Mouse (Mus musculus) limb, embryonic 13.5 days (tissue): ENCODE results near the gene Gjd3. TPM values are rescaled to one million over a fixed set of nuclear protein-coding genes. Genes with fewer than 3 reads are reported as not detected.
A peak's percentile ranks its signal among the peaks of the same experiment; 100 is the strongest.

Experiments
- ATAC-seq: fragments of 200-750 bp; cut with Nextera tagmentation; 2 replicates; pipeline ENCODE4 v1.8.0; 2017; ENCODE audit warnings: low read depth, moderate number of reproducible peaks, moderate TSS enrichment; ENCODE audit not compliant: low FRiP score
- H3K27ac ChIP-seq: fragments of 300-500 bp; sonication (generic); 2 replicates; pipeline ENCODE4 v1.5.1; 2015; ENCODE audit warnings: inconsistent platforms, mild to moderate bottlenecking, moderate library complexity
- H3K27me3 ChIP-seq: fragments of 300-500 bp; sonication (generic); 2 replicates; pipeline ENCODE4 v1.6.1; 2015; ENCODE audit warnings: mild to moderate bottlenecking, inconsistent platforms
- H3K36me3 ChIP-seq: fragments of 300-500 bp; sonication (generic); 2 replicates; pipeline ENCODE4 v1.6.1; 2015; ENCODE audit warnings: inconsistent platforms, mild to moderate bottlenecking, moderate library complexity
- H3K4me1 ChIP-seq: fragments of 300-500 bp; sonication (generic); 2 replicates; pipeline ENCODE4 v1.6.1; 2015; ENCODE audit warnings: inconsistent platforms
- H3K4me2 ChIP-seq: fragments of 300-500 bp; sonication (generic); replicated peaks from 2 replicates; pipeline ENCODE4 v1.6.1; 2015; ENCODE audit warnings: inconsistent platforms, mild to moderate bottlenecking, moderate library complexity
- H3K4me3 ChIP-seq: fragments of 300-500 bp; sonication (generic); 2 replicates; pipeline ENCODE4 v1.5.1; 2015; ENCODE audit warnings: moderate library complexity, mild to moderate bottlenecking, inconsistent platforms
- H3K9ac ChIP-seq: fragments of 300-500 bp; sonication (generic); 2 replicates; pipeline ENCODE4 v1.6.1; 2015; ENCODE audit warnings: mild to moderate bottlenecking, inconsistent platforms
- H3K9me3 ChIP-seq: fragments of 300-500 bp; sonication (generic); 2 replicates; pipeline ENCODE4 v1.6.1; 2016; ENCODE audit warnings: inconsistent platforms
- whole genome bisulfite sequencing: fragments of 180-500 bp; shearing (Covaris S2); methylation state at CpG from one replicate; pipeline ENCODE4 v1.1.7; 2015; 5-methylcytosine and 5-hydroxymethylcytosine counted together
- polyA plus RNA-seq: library from polyadenylated mRNA; unstranded; fragments of >200 nt; fragmentation: Nextera tagmentation; extraction: Ambion mirVana; gene quantifications from 2 replicates; pipeline ENCODE4 v1.2.1, GENCODE M21; 2015

Gene Gjd3
- polyA plus RNA-seq, 1 experiment from 2014 or later: 0.41 TPM

DNA sequence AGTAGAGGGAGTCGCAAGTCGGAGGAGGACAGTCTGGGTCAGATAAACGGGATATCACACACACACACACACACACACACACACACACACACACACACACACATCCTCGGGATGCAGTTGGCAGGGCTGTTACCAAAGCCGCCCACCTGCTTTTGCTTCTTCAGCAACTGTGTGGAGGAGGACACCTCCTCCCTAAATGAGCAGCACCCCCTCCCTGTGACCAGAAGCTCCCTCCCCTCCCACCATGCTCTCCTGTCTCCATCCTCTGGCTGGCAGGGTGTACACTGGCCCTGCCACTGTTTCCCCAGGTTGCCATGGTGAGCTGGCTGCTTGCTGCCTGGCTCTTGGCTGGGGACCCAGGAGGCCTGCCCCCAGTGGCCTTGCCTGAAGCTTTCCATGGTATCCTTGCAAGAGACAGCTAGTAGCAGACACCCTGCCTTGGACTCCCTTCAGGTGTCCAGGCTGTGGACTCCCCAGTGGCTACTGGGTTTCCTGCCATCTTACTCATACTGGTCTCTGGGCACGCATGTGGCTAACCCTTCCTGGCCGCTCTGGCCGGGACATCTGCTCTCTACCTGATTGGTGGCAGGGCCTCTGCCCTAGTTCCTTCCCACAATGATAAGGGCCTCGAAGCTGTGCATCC, 16.2 kb downstream of the Gjd3 start:
- no peaks in the 10 kb centered on the region for H3K27me3 ChIP-seq
- WGBS: 46% methylated on average over 9 of the region's 9 CpGs
- no peak overlapping the region for H3K4me3 ChIP-seq
- ATAC-seq: no peak
- H3K27ac ChIP-seq: no peak overlapping the region; the same call in 1 of the 2 replicates
- H3K9ac ChIP-seq: 0 out of 2 replicates have a peak overlapping the region, but pooled peaks have one; percentile 80
- peaks cover 50% of the 10 kb centered on the region for H3K36me3 ChIP-seq
- H3K4me2 ChIP-seq: peak overlapping the region; percentile 95; the same call in 1 of the 2 replicates
- H3K4me1 ChIP-seq: peaks cover 100% of the 10 kb centered on the region
- no peaks in the 10 kb centered on the region for H3K9me3 ChIP-seq

GRCm38 (mm10) chr11:98965416-98966077, 17.3 kb downstream of the Gjd3 start:
- H3K27ac ChIP-seq: peak overlapping the region; percentile 93
- H3K9ac ChIP-seq: peak overlapping the region; percentile 80
- H3K27me3 ChIP-seq: no peaks in the 10 kb centered on the region
- WGBS: 5% methylated on average over 11 of the region's 11 CpGs
- H3K4me1 ChIP-seq: peaks cover 100% of the 10 kb centered on the region
- H3K4me3 ChIP-seq: peak overlapping the region; percentile 73
- no peaks in the 10 kb centered on the region for H3K9me3 ChIP-seq
- peak overlapping the region; percentile 95 for H3K4me2 ChIP-seq
- no peak for ATAC-seq
- H3K36me3 ChIP-seq: peaks cover 39% of the 10 kb centered on the region

DNA sequence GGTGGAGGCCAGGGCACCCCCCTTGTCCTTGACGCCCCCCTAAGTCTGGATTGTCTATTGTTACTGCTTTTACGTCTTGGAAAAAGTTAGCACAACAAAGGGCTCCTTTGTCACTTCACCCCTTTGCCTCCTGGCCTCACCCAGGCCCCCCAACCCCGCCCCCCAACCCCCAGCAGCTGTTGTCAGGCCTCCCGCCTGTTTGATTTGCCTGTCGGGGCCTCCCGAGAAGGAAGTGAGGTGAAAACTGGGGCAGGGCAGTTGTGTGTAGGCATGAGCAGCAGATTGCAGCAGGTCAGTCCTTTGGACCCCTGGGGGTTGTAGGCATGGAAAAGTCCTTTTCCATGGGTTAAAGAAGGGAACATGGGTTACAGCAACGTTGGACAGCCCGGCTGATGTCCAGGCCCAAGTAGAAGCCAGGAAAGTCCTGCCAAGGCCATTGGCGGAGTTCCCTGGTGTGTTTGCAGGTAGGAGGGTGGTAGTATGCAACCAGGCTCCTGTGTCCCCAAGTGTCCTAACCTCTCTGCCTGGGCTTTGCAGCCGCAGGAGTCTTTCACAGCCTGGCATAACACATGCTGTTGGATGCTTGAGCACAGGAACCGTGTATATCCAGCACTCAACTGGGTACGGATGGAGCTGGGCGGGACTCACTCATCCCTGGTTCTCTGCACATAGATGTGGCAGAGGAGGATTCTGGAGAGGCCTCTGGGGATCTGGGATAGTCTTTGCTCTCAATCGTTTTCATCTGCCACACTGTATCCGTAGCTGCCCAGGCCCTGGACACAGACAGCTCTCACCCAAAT, 18.0 kb downstream of the Gjd3 start:
- peak overlapping the region; percentile 73 for H3K4me3 ChIP-seq
- peak overlapping the region; percentile 80 for H3K9ac ChIP-seq
- peaks cover 98% of the 10 kb centered on the region for H3K4me1 ChIP-seq
- no peaks in the 10 kb centered on the region for H3K27me3 ChIP-seq
- peak overlapping the region; percentile 93 for H3K27ac ChIP-seq
- no peak for ATAC-seq
- peaks cover 32% of the 10 kb centered on the region for H3K36me3 ChIP-seq
- no peaks in the 10 kb centered on the region for H3K9me3 ChIP-seq
- H3K4me2 ChIP-seq: peak overlapping the region; percentile 95
- WGBS: 14% methylated on average over 15 of the region's 15 CpGs

DNA sequence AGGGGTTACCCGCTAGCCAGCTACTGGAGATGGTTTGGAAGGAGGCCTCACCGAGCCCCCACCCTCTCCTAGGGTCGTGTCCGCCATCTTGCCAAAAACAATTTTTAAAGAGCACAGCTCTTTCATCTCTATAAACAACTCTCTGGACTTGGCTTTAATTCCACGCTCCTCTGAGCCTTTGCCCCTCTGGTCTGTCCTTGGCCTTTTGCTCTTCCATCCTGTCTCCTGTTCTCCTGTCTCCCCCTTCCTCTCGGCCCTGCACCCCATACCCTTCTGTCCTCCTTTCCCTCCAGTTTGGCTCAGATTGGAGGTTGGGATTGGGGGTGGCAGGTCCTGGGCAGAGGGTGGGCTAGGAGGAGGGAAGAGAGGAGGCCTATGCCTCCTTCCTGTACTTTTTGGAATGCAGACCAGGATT, 18.6 kb downstream of the Gjd3 start:
- Histone ChIP-seq H3K9ac (peak overlapping the region; percentile 80; the same call in 1 of the 2 replicates), H3K27me3 (no peaks in the 10 kb centered on the region), H3K36me3 (peaks cover 28% of the 10 kb centered on the region), H3K4me2 (peak overlapping the region; percentile 95), H3K4me3 (peak overlapping the region; percentile 73), H3K27ac (peak overlapping the region; percentile 93), H3K4me1 (peaks cover 98% of the 10 kb centered on the region), H3K9me3 (no peaks in the 10 kb centered on the region)
- no peak for ATAC-seq
- WGBS: 13% methylated on average over 6 of the region's 6 CpGs

DNA sequence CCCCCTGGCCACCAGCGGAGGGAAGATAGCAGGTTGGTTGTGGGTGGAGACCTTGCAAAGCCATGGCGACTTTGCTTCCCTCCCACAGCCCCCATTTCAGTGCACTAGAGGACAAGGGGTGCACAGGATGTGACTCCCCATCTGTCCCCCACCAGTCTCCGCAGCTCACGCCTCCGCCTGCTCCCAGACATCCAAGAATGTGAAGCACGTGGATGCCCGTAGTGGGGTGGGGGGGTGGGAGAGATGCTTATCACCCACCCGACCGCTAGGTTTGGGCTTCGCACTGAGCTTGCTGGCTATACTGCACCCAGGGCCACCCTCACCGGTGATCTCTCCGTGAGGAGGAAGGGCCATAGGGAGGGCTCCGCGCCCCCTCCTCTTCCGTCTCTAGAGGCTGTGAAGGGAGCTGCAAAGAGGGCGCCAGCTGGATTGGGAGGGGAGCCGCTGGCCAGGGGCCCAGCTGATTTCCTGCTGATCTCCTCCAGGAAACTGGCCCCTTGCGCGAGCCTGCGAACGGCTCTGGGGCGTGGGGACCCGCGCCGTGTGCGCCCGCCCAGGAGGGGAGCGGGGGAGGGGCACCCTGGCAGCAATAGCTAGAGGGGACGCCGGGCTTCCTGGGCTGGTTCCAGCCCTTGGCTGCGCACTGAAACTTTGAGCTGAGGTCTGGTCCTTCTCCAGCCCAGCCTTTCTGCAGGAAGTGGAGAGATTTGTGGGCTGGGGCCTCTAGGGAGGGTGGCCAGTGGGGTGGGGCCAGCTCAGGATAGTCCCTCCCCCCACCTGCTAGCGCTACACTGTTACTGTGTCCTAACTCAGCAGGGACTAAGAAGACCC, 19.4 kb downstream of the Gjd3 start:
- peak overlapping the region; percentile 80 for H3K9ac ChIP-seq
- H3K27ac ChIP-seq: peak overlapping the region; percentile 93
- H3K4me1 ChIP-seq: peaks cover 96% of the 10 kb centered on the region
- H3K4me3 ChIP-seq: peak overlapping the region; percentile 73
- peak; percentile 78 for ATAC-seq
- H3K36me3 ChIP-seq: peaks cover 23% of the 10 kb centered on the region
- H3K4me2 ChIP-seq: peak overlapping the region; percentile 95
- no peaks in the 10 kb centered on the region for H3K27me3 ChIP-seq
- no peaks in the 10 kb centered on the region for H3K9me3 ChIP-seq
- WGBS: under 1% methylated on average over 31 of the region's 32 CpGs

DNA sequence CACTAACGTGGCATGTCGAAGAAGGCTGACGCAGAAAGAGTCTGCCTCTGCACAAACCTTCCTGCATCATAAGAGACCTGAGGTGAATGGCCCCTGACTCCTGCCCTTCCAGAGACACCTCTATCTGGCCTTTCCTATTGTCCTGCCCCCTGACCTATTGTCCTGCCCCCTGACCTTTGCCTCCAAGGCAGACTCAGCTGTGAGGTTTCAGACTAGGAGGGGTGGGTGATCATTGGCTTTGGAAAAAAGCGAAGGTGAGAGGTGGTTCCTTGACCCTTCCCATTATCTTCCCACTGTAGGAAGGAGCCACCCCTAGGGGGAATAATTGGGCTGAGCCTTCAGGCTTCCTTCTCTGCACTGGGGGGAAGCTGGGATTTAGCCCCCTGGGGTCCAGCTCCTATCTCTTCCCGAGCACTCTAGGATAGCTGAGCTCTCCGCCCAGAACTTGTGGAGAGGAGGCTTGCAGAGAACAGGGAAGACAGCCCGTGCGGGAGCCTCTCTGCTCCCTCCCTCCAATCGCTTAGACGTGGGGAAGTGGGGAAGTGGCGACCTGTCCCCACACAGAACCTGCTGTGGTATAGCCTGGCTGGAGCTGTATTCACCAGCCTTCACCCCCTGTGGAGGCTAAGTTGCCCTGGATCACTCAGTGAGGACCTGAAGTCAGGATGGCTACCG, 20.3 kb downstream of the Gjd3 start:
- ATAC-seq: no peak
- peak overlapping the region; percentile 80 for H3K9ac ChIP-seq

DNA sequence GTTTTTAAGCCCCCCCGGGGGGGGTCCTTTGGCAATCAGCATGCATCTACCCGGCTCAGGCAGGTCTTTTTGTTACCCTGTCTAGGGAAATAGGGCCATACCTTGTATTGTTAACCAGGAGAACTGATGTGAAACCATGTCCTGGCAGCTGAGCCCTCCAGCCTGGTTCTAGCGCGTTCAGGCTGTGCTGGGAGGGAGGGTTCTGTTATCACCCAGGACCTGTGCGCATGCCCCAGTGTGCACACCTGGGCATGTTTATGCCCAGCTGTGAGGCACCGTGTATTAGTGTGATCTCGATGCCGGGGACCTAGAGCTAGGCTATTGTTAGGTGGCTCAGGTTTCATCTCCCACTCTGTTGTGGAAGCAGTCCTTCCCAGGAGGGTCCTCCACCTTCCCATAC, 21.1 kb downstream of the Gjd3 start:
- Histone ChIP-seq H3K4me3 (peak overlapping the region; percentile 73), H3K27ac (no peak overlapping the region; the same call in 1 of the 2 replicates), H3K36me3 (peaks cover 21% of the 10 kb centered on the region), H3K4me1 (peaks cover 80% of the 10 kb centered on the region), H3K27me3 (no peaks in the 10 kb centered on the region), H3K9ac (peak overlapping the region; percentile 80), H3K9me3 (no peaks in the 10 kb centered on the region), H3K4me2 (peak overlapping the region; percentile 95)
- ATAC-seq: no peak
- 2% methylated on average over 8 of the region's 8 CpGs for WGBS

More for the DNA sequence above, 20.3 kb downstream of the Gjd3 start:
- H3K4me1 ChIP-seq: peaks cover 88% of the 10 kb centered on the region
- H3K9me3 ChIP-seq: no peaks in the 10 kb centered on the region
- peaks cover 21% of the 10 kb centered on the region for H3K36me3 ChIP-seq
- 13% methylated on average over 12 of the region's 12 CpGs for WGBS
- peak overlapping the region; percentile 95 for H3K4me2 ChIP-seq
- H3K4me3 ChIP-seq: peak overlapping the region; percentile 73
- H3K27ac ChIP-seq: peak overlapping the region; percentile 93
- no peaks in the 10 kb centered on the region for H3K27me3 ChIP-seq

- no peak for ATAC-seq
- H3K4me2 ChIP-seq: peak overlapping the region; percentile 95
- H3K9me3 ChIP-seq: no peaks in the 10 kb centered on the region
- H3K4me1 ChIP-seq: peaks cover 74% of the 10 kb centered on the region
- H3K9ac ChIP-seq: peak overlapping the region; percentile 80
- WGBS: 6% methylated on average over 18 of the region's 18 CpGs
- peak overlapping the region; percentile 79; the same call in 1 of the 2 replicates for H3K27ac ChIP-seq
- no peaks in the 10 kb centered on the region for H3K27me3 ChIP-seq
- H3K4me3 ChIP-seq: peak overlapping the region; percentile 73
- H3K36me3 ChIP-seq: peaks cover 21% of the 10 kb centered on the region
Observed at GRCm38 (mm10) chr11:98961051-98961592, 21.7 kb downstream of the Gjd3 start.

GRCm38 (mm10) chr11:98960313-98960906, 22.4 kb downstream of the Gjd3 start:
- Histone ChIP-seq H3K4me2 (peak overlapping the region; percentile 95), H3K4me1 (peaks cover 72% of the 10 kb centered on the region), H3K27me3 (no peaks in the 10 kb centered on the region), H3K27ac (peak overlapping the region; percentile 79), H3K9ac (peak overlapping the region; percentile 80), H3K4me3 (peak overlapping the region; percentile 73), H3K36me3 (peaks cover 24% of the 10 kb centered on the region), H3K9me3 (no peaks in the 10 kb centered on the region)
- ATAC-seq: peak; percentile 48
- WGBS: under 1% methylated on average over 52 of the region's 53 CpGs

- Histone ChIP-seq H3K4me1 (peaks cover 72% of the 10 kb centered on the region), H3K4me2 (peak overlapping the region; percentile 95), H3K9ac (peak overlapping the region; percentile 80), H3K36me3 (peaks cover 24% of the 10 kb centered on the region), H3K27ac (peak overlapping the region; percentile 79), H3K27me3 (no peaks in the 10 kb centered on the region), H3K4me3 (peak overlapping the region; percentile 73), H3K9me3 (no peaks in the 10 kb centered on the region)
- ATAC-seq: no peak
- under 1% methylated on average over 43 of the region's 43 CpGs for WGBS
Observed at GRCm38 (mm10) chr11:98959437-98960312, 23.1 kb downstream of the Gjd3 start.
